Mouse (Mus musculus) hindbrain, embryonic 12.5 days (tissue): Measurements from ENCODE around the gene Tnks1bp1. TPM values are rescaled to one million over a fixed set of nuclear protein-coding genes. Genes with fewer than 3 reads are reported as not detected.

ENCODE experiments used
- ATAC-seq: fragments of 200-750 bp; cut with Nextera tagmentation; 2 replicates; pipeline ENCODE4 v1.8.0; 2017; ENCODE audit warnings: moderate TSS enrichment; ENCODE audit not compliant: low FRiP score
- H3K27ac ChIP-seq: fragments of 300-500 bp; sonication (generic); 2 replicates; pipeline ENCODE4 v1.5.1; 2016; ENCODE audit warnings: mild to moderate bottlenecking
- H3K27me3 ChIP-seq: fragments of 300-500 bp; sonication (generic); 2 replicates; pipeline ENCODE4 v1.6.1; 2016; ENCODE audit warnings: mild to moderate bottlenecking
- H3K36me3 ChIP-seq: fragments of 300-500 bp; sonication (generic); 2 replicates; pipeline ENCODE4 v1.6.1; 2016; ENCODE audit warnings: mild to moderate bottlenecking
- H3K4me1 ChIP-seq: fragments of 300-500 bp; sonication (generic); 2 replicates; pipeline ENCODE4 v1.6.1; 2016
- H3K4me2 ChIP-seq: fragments of 300-500 bp; sonication (generic); replicated peaks from 2 replicates; pipeline ENCODE4 v1.6.1; 2016; ENCODE audit warnings: mild to moderate bottlenecking
- H3K4me3 ChIP-seq: fragments of 300-500 bp; sonication (generic); 2 replicates; pipeline ENCODE4 v1.5.1; 2016; ENCODE audit warnings: mild to moderate bottlenecking
- H3K9ac ChIP-seq: fragments of 300-500 bp; sonication (generic); 2 replicates; pipeline ENCODE4 v1.6.1; 2016; ENCODE audit warnings: mild to moderate bottlenecking, moderate library complexity
- H3K9me3 ChIP-seq: fragments of 300-500 bp; sonication (generic); replicated peaks from 2 replicates; pipeline ENCODE4 v1.6.1; 2016; ENCODE audit warnings: mild to moderate bottlenecking
- WGBS: fragments of 180-500 bp; shearing (Covaris S2); methylation state at CpG from one replicate; pipeline ENCODE4 v1.1.7; 2016; 5-methylcytosine and 5-hydroxymethylcytosine counted together
- polyA plus RNA-seq: library from polyadenylated mRNA; unstranded; fragments of >200 nt; fragmentation: Nextera tagmentation; extraction: Ambion mirVana; gene quantifications from 2 replicates; pipeline ENCODE4 v1.2.1, GENCODE M21; 2016

Gene Tnks1bp1
- polyA plus RNA-seq, 1 experiment from 2014 or later = 46.7 TPM

DNA sequence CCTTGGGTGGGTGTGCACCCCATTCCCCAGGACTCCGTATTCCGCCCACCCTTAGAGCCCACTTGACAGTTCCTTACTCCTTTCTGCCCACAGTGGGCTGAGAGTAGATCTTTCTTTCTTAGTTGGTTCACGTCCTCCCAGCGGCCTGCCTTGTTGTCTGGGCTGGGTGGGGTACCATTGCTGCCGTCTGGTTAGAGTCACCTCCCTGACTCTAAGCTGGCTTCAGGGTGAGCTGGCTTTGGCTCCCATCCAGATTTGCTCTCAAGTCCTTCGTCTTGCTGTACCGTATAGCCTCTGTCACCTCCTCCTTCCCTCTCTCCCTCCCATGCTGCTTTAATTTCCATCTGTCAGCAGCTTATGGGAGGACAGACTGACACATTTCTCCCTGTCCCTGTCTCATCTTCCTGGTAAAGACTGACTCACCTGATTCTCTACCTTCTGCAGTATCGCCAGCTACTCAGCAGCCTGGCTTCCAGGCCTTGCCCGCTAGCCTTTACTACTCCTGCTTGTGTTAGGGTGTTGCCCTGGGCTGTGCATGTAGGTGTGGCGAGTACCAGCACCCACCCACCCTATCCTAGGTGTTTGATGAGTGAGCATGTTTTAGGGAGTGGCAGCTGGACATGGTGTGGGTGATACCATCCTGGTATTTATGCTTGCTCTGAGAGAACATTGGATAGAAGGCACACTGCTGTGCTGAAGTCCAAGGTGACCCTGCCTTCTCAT, 20.2 kb downstream of the Tnks1bp1 start:
- Histone ChIP-seq H3K9me3 (no peaks in the 10 kb centered on the region), H3K4me3 (no peak overlapping the region), H3K27me3 (no peaks in the 10 kb centered on the region), H3K4me2 (no peak overlapping the region), H3K4me1 (no peaks in the 10 kb centered on the region; the same call in 1 of the 2 replicates), H3K36me3 (peaks cover 65% of the 10 kb centered on the region), H3K9ac (no peak overlapping the region), H3K27ac (no peak overlapping the region)
- no peak for ATAC-seq
- WGBS = 84% methylated on average over 10 of the region's 10 CpGs

DNA sequence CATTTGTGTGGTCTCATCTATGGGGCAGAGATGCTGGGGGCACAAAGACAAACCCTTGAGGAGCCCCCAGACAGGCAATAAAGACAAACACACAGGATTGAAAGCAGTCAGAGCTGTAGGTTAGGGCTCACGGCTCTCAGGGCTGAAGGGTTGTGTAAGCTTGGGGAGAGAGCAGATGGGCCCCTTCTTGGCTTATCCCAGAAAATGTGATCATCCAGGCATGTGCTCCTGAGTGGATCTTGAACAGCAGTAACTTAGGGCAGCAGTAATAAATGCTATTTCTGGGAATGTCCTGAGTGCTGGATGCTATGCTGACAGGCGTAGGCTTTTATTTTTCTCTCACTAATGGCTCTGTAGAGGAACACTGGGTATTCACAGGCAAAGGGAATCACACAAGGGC, 20.8 kb downstream of the Tnks1bp1 start:
- peaks cover 65% of the 10 kb centered on the region for H3K36me3 ChIP-seq
- no peaks in the 10 kb centered on the region for H3K27me3 ChIP-seq
- WGBS = 96% methylated on average over 2 of the region's 2 CpGs
- H3K4me1 ChIP-seq = no peaks in the 10 kb centered on the region; the same call in 1 of the 2 replicates
- no peak overlapping the region for H3K4me3 ChIP-seq
- H3K9ac ChIP-seq = no peak overlapping the region
- H3K4me2 ChIP-seq = no peak overlapping the region
- no peaks in the 10 kb centered on the region for H3K9me3 ChIP-seq
- no peak for ATAC-seq
- H3K27ac ChIP-seq = no peak overlapping the region

GRCm38 (mm10) chr2:85070086-85070485, 22.3 kb downstream of the Tnks1bp1 start:
- ATAC-seq = no peak
- Histone ChIP-seq H3K4me2 (no peak overlapping the region), H3K4me1 (no peaks in the 10 kb centered on the region; the same call in 1 of the 2 replicates), H3K27me3 (no peaks in the 10 kb centered on the region), H3K36me3 (peaks cover 64% of the 10 kb centered on the region), H3K27ac (no peak overlapping the region), H3K9me3 (no peaks in the 10 kb centered on the region), H3K4me3 (no peak overlapping the region), H3K9ac (no peak overlapping the region)
- 76% methylated on average over 15 of the region's 15 CpGs for WGBS

GRCm38 (mm10) chr2:85071921-85072320, 24.1 kb downstream of the Tnks1bp1 start:
- no peaks in the 10 kb centered on the region for H3K27me3 ChIP-seq
- no peak overlapping the region for H3K27ac ChIP-seq
- H3K9me3 ChIP-seq = no peaks in the 10 kb centered on the region
- no peaks in the 10 kb centered on the region; the same call in 1 of the 2 replicates for H3K4me1 ChIP-seq
- ATAC-seq = no peak
- no peak overlapping the region for H3K9ac ChIP-seq
- peaks cover 50% of the 10 kb centered on the region for H3K36me3 ChIP-seq
- no peak overlapping the region for H3K4me2 ChIP-seq
- 95% methylated on average over 5 of the region's 5 CpGs for WGBS
- no peak overlapping the region for H3K4me3 ChIP-seq

DNA sequence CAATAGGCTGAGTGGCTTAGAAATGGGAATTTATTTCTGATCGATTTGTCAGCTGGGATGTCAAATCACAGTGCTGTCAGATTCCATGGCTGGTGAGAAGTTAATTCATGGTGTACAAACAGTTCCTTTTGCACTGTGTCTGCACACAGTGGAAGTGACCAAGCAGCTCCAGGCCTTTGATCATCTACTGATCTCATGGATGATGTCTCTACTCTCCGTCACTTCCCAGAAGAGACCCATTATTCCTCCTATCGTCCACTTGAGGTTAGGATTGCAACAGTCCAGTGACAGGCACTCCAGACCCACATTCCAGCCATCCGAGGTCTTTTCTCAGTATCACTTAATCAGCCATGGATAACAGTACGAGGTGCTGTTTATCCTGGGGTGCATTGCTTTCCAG, 25.9 kb downstream of the Tnks1bp1 start:
- WGBS = 92% methylated on average over 5 of the region's 5 CpGs
- peaks cover 50% of the 10 kb centered on the region for H3K36me3 ChIP-seq
- H3K27ac ChIP-seq = no peak overlapping the region

DNA sequence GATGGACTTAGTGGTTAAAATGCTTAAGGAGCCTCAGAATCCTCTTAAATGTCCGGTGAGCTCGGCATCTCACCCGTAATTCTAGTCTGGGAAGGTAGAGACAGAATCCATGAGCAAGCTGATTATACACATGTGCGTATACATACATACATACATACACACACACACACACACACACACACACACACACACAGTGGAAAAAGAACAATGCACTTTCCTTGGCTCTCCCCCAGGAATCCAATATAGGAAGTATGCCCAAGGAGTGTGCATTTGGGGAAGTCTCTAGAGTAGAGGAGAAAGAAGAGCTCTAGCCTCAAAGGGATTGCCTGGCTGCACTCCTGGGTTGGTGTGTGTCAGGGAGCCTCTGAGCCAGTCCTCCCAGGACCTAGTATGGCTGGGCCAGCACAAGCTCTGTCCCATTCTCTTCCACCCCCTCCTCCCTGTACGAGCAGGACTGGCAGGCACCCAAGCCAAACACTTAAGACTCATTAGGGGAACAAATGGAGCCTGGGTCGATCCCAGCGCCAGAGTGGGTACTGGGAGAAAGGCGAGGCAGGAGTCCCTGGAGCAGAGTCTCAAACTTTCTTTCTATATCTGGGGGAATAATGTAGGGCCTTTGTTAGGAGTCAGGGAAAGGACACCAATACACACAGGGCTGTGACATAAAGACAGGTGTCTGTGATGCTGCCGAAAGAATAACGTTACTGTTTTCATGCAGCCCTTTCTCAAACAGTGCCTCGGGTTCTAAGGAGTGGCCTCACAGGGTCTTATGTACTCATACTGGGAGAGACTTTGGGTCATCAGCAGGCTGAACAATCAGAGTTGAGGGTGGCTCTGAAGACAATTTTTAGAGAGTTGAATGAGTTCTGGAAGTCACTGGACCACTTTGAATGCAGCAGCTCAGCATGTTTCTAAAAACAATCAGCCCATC, 41.2 kb downstream of the Tnks1bp1 start:
- no peak; the same call in 1 of the 2 replicates for ATAC-seq
- no peak overlapping the region for H3K4me2 ChIP-seq
- no peak overlapping the region for H3K4me3 ChIP-seq
- WGBS = 65% methylated on average over 11 of the region's 11 CpGs
- no peaks in the 10 kb centered on the region for H3K36me3 ChIP-seq
- H3K9me3 ChIP-seq = no peaks in the 10 kb centered on the region
- no peaks in the 10 kb centered on the region for H3K27me3 ChIP-seq
- H3K4me1 ChIP-seq = no peaks in the 10 kb centered on the region
- no peak overlapping the region for H3K27ac ChIP-seq
- H3K9ac ChIP-seq = no peak overlapping the region

More for the DNA sequence above, 25.9 kb downstream of the Tnks1bp1 start:
- Histone ChIP-seq H3K4me2 (no peak overlapping the region), H3K9ac (no peak overlapping the region), H3K9me3 (no peaks in the 10 kb centered on the region), H3K27me3 (no peaks in the 10 kb centered on the region), H3K4me1 (no peaks in the 10 kb centered on the region; the same call in 1 of the 2 replicates), H3K4me3 (no peak overlapping the region)
- ATAC-seq = no peak

GRCm38 (mm10) chr2:85091325-85091724, 43.5 kb downstream of the Tnks1bp1 start:
- 97% methylated on average over 4 of the region's 4 CpGs for WGBS

DNA sequence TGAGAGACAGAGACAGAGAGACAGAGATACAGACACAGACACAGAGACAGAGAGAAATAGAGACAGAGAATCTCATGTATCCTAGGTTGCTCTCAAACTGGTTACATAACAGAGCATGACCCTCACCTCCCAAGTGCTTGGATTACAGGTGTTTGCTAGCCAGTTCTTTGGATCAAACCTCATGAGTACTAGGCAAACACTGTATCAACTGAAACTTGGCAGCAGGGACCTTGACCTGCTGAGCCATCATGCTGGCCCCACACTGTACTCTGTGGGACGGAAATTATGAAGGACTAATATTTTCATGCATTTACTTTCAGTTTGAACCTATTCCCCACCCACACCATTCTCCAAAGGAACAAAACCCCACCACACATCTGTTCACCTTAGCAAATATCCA, 45.6 kb downstream of the Tnks1bp1 start:
- no peak for ATAC-seq
- Histone ChIP-seq H3K27me3 (no peaks in the 10 kb centered on the region), H3K4me1 (peaks cover 4% of the 10 kb centered on the region; the same call in 1 of the 2 replicates), H3K36me3 (no peaks in the 10 kb centered on the region), H3K4me3 (no peak overlapping the region), H3K4me2 (no peak overlapping the region), H3K9me3 (no peaks in the 10 kb centered on the region), H3K9ac (no peak overlapping the region), H3K27ac (no peak overlapping the region)
- 91% methylated on average over 1 of the region's 1 CpGs for WGBS

More at GRCm38 (mm10) chr2:85091325-85091724, 43.5 kb downstream of the Tnks1bp1 start:
- no peaks in the 10 kb centered on the region for H3K9me3 ChIP-seq
- no peaks in the 10 kb centered on the region for H3K36me3 ChIP-seq
- H3K27ac ChIP-seq = no peak overlapping the region
- no peaks in the 10 kb centered on the region for H3K27me3 ChIP-seq
- H3K4me3 ChIP-seq = no peak overlapping the region
- no peak for ATAC-seq
- no peak overlapping the region for H3K9ac ChIP-seq
- no peak overlapping the region for H3K4me2 ChIP-seq
- H3K4me1 ChIP-seq = peaks cover 4% of the 10 kb centered on the region; the same call in 1 of the 2 replicates

DNA sequence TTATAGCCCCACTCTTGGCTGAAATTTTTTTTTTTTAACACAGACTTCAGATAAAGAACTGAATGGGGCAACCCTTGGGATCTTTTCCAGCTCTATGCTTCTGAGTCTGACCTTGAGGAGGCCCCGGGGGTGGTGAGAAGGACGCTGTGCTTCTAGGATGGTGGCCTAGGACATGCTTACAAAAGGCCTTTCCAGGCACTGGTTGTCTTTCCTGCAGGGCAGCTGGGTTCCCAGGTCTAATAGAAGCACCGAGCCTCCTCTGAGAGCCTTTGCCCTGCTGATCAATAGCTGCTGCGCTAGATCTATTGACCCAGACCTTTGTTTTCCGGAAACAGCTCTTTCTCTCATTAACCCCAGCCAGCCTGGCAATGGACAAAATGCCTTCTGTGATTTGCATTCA, 48.1 kb downstream of the Tnks1bp1 start:
- Histone ChIP-seq H3K36me3 (no peaks in the 10 kb centered on the region), H3K9ac (no peak overlapping the region), H3K4me2 (no peak overlapping the region), H3K27ac (no peak overlapping the region), H3K4me1 (peaks cover 4% of the 10 kb centered on the region; the same call in 1 of the 2 replicates), H3K27me3 (no peaks in the 10 kb centered on the region), H3K4me3 (no peak overlapping the region), H3K9me3 (no peaks in the 10 kb centered on the region)
- 32% methylated on average over 5 of the region's 5 CpGs for WGBS
- no peak for ATAC-seq

DNA sequence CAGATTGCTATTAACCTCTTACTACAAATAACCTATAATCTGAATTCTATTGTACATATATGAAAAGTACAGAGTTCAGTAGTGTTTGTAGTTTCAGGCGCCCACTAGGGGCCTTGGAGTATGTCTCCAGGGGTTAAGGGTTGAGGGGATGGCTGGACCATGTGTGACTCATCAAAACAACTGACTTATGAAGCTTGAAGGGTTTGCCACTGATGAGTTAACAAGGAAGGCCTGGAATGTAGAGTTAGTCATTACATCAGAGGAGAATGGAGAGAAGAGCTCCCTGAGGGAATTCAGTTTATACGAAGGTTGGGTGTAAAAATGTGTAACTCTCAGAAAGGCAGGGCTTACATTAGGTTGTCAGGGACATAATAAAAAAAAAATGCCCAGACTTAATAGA, 50.2 kb downstream of the Tnks1bp1 start:
- Histone ChIP-seq H3K9me3 (no peaks in the 10 kb centered on the region), H3K27ac (no peak overlapping the region), H3K27me3 (no peaks in the 10 kb centered on the region), H3K4me3 (no peak overlapping the region), H3K36me3 (no peaks in the 10 kb centered on the region), H3K4me2 (no peak overlapping the region), H3K9ac (no peak overlapping the region), H3K4me1 (peaks cover 4% of the 10 kb centered on the region; the same call in 1 of the 2 replicates)
- no peak for ATAC-seq
- 75% methylated on average over 2 of the region's 2 CpGs for WGBS

GRCm38 (mm10) chr2:85098824-85099511, 51.1 kb downstream of the Tnks1bp1 start:
- H3K27ac ChIP-seq = no peak overlapping the region
- H3K36me3 ChIP-seq = no peaks in the 10 kb centered on the region
- 80% methylated on average over 7 of the region's 7 CpGs for WGBS
- no peak overlapping the region for H3K4me3 ChIP-seq
- H3K4me1 ChIP-seq = peaks cover 4% of the 10 kb centered on the region; the same call in 1 of the 2 replicates
- no peaks in the 10 kb centered on the region for H3K27me3 ChIP-seq
- H3K9ac ChIP-seq = no peak overlapping the region
- no peak for ATAC-seq
- H3K4me2 ChIP-seq = no peak overlapping the region
- no peaks in the 10 kb centered on the region for H3K9me3 ChIP-seq

GRCm38 (mm10) chr2:85103201-85103600, 55.4 kb downstream of the Tnks1bp1 start:
- WGBS = 81% methylated on average over 8 of the region's 8 CpGs
- no peak for ATAC-seq
- no peaks in the 10 kb centered on the region for H3K36me3 ChIP-seq
- H3K27me3 ChIP-seq = no peaks in the 10 kb centered on the region
- no peak overlapping the region for H3K4me2 ChIP-seq
- H3K4me3 ChIP-seq = no peak overlapping the region
- no peaks in the 10 kb centered on the region for H3K9me3 ChIP-seq
- no peak overlapping the region for H3K27ac ChIP-seq
- H3K4me1 ChIP-seq = no peaks in the 10 kb centered on the region
- H3K9ac ChIP-seq = no peak overlapping the region
